Mouse (Mus musculus) midbrain, embryonic 11.5 days (tissue): Measurements from ENCODE around the gene Gpc6. TPM values are rescaled to one million over a fixed set of nuclear protein-coding genes. Genes with fewer than 3 reads are reported as not detected.

Experiments used
- ATAC-seq: fragments of 200-750 bp; cut with Nextera tagmentation; 2 replicates; pipeline ENCODE4 v1.8.0; 2017; ENCODE audit warnings: moderate TSS enrichment, moderate library complexity; ENCODE audit not compliant: low FRiP score
- DNase-seq: peaks from one replicate; pipeline ENCODE4 v3.0.0; 2015; ENCODE audit warnings: low spot score; ENCODE audit errors: missing footprints
- H3K27ac ChIP-seq: fragments of 300-500 bp; sonication (generic); 2 replicates; pipeline ENCODE4 v1.5.1; 2014; ENCODE audit warnings: low read depth, low read length
- H3K27me3 ChIP-seq: fragments of 300-500 bp; sonication (generic); 2 replicates; pipeline ENCODE4 v1.6.1; 2014; ENCODE audit warnings: mild to moderate bottlenecking, low read length, moderate library complexity, mixed read lengths; ENCODE audit not compliant: control insufficient read depth, insufficient read depth
- H3K36me3 ChIP-seq: fragments of 300-500 bp; sonication (generic); 2 replicates; pipeline ENCODE4 v1.6.1; 2014; ENCODE audit warnings: mild to moderate bottlenecking, low read length, moderate library complexity, mixed read lengths; ENCODE audit not compliant: control insufficient read depth, insufficient read depth
- H3K4me1 ChIP-seq: fragments of 300-500 bp; sonication (generic); 2 replicates; pipeline ENCODE4 v1.6.1; 2014; ENCODE audit warnings: low read length; ENCODE audit not compliant: control insufficient read depth, insufficient read depth
- H3K4me2 ChIP-seq: fragments of 300-500 bp; sonication (generic); 2 replicates; pipeline ENCODE4 v1.6.1; 2014; ENCODE audit warnings: mild to moderate bottlenecking, moderate library complexity
- H3K4me3 ChIP-seq: fragments of 300-500 bp; sonication (generic); 2 replicates; pipeline ENCODE4 v1.5.1; 2014; ENCODE audit warnings: low read depth, low read length
- H3K9ac ChIP-seq: fragments of 300-500 bp; sonication (generic); 2 replicates; pipeline ENCODE4 v1.6.1; 2014; ENCODE audit warnings: low read length
- H3K9me3 ChIP-seq: fragments of 300-500 bp; sonication (generic); 2 replicates; pipeline ENCODE4 v1.6.1; 2016; ENCODE audit warnings: low read length; ENCODE audit not compliant: control insufficient read depth
- WGBS: fragments of 180-500 bp; shearing (Covaris S2); extraction: QIAGEN DNeasy Blood & Tissue Kit; methylation state at CpG from one replicate; pipeline ENCODE4 v1.1.7; 2014; 5-methylcytosine and 5-hydroxymethylcytosine counted together
- polyA plus RNA-seq: library from polyadenylated mRNA; unstranded; fragments of >200 nt; fragmentation: Nextera tagmentation; extraction: Ambion mirVana; gene quantifications from 2 replicates; pipeline ENCODE4 v1.2.1, GENCODE M21; 2014

Gene Gpc6
- polyA plus RNA-seq, 1 experiment from 2014 or later, result 24.6 TPM

DNA sequence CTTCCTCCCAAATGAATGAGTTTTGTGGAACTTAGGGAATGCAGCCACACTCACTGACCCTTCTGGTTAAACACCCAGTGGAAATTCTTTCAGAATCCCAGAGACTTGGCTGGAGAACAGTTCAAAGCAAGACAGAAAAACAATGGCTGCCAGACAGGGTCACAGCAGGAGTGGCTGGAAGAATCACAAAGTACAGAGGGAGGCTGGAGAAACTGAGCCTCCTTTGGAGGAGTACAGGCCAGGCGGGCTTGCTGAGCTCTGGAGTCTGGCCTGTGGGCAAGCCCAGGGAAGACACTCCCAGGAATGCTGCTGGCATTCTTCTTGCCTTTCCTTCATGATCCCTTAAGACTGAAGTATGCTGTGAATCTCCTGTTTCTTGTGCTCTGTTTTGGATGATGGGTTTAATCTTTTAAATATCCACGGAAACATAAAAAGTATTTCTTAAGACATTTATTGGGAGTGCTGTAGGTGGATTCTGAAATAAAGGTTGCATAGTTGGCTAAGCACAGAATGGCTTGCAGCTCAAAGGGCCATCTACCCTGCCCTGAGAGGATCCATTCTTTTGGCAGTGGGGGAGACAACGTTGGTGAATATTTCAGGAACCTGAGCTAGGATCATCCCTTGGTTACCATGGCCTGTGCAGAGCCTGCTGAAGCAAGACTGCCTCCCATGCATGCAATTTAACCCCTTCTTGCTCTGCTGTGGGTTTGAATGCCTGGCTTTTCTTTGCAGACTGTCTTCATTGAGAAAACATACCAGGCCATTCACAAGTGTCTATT lies 342.9 kb downstream of the Gpc6 start:
- Histone ChIP-seq H3K4me2 (no peak overlapping the region), H3K9ac (no peak overlapping the region), H3K9me3 (no peaks in the 10 kb centered on the region), H3K27me3 (no peaks in the 10 kb centered on the region), H3K4me1 (peaks cover 4% of the 10 kb centered on the region), H3K4me3 (no peak overlapping the region), H3K36me3 (no peaks in the 10 kb centered on the region), H3K27ac (peak overlapping the region; percentile 25)
- DNase-seq, result peak; percentile 85
- peak; percentile 85 for ATAC-seq
- 19% methylated on average over 3 of the region's 3 CpGs for WGBS

- no peak overlapping the region for H3K27ac ChIP-seq
- WGBS, result 94% methylated on average over 3 of the region's 3 CpGs
- no peak overlapping the region for H3K9ac ChIP-seq
Observed at GRCm38 (mm10) chr14:117283631-117284030, 358.5 kb downstream of the Gpc6 start.

GRCm38 (mm10) chr14:117293746-117294145 lies 368.6 kb downstream of the Gpc6 start:
- H3K4me3 ChIP-seq, result no peak overlapping the region
- ATAC-seq (no peak), DNase-seq (peak; percentile 1)
- no peak overlapping the region for H3K4me2 ChIP-seq
- H3K4me1 ChIP-seq, result 0 out of 2 replicates have a peak, but pooled peaks cover 3% of the 10 kb centered on the region
- no peak overlapping the region for H3K27ac ChIP-seq
- H3K9me3 ChIP-seq, result no peaks in the 10 kb centered on the region
- H3K36me3 ChIP-seq, result no peaks in the 10 kb centered on the region
- no peaks in the 10 kb centered on the region for H3K27me3 ChIP-seq
- H3K9ac ChIP-seq, result no peak overlapping the region
- WGBS, result 90% methylated on average over 4 of the region's 4 CpGs

More at GRCm38 (mm10) chr14:117283631-117284030, 358.5 kb downstream of the Gpc6 start:
- ATAC-seq (no peak), DNase-seq (no peak)
- Histone ChIP-seq H3K9me3 (no peaks in the 10 kb centered on the region), H3K36me3 (no peaks in the 10 kb centered on the region), H3K4me2 (no peak overlapping the region), H3K4me3 (no peak overlapping the region), H3K4me1 (no peaks in the 10 kb centered on the region), H3K27me3 (no peaks in the 10 kb centered on the region)

DNA sequence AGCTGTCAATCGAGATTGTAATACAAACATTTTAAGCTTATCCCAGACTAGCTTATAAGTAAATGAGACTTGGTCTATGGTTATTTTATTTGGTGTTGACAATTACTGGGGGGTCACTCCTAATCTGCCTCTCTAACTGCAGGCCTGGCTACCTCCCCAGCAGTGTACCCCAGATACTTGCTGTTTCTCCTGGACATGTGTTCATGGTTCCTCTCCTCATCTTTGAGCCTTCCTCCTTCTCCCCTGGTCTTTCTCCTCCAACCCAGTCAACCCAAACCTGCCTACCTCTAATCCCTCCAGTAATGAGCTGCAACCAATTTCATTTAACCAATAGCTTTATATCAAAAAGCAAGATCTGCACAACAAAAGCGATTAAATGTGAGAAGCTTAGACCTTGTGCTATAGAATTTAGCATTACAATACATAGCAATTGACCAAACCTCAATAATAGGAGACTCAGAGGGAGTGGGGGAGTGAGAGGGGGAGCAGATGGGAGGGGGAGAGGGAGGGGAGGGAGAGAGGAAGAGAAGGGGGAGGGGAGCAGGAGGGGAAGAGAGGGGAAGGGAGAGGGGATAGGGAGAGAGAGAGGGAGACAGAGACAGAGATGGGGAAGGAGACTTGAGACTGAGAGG lies 371.2 kb downstream of the Gpc6 start:
- peaks cover 3% of the 10 kb centered on the region; the same call in 1 of the 2 replicates for H3K4me1 ChIP-seq
- H3K27ac ChIP-seq, result no peak overlapping the region
- H3K4me3 ChIP-seq, result no peak overlapping the region
- 81% methylated on average over 2 of the region's 2 CpGs for WGBS
- ATAC-seq, result peak; percentile 66
- no peaks in the 10 kb centered on the region for H3K9me3 ChIP-seq
- DNase-seq, result peak; percentile 51
- H3K36me3 ChIP-seq, result no peaks in the 10 kb centered on the region
- H3K4me2 ChIP-seq, result no peak overlapping the region
- H3K27me3 ChIP-seq, result no peaks in the 10 kb centered on the region
- H3K9ac ChIP-seq, result no peak overlapping the region

DNA sequence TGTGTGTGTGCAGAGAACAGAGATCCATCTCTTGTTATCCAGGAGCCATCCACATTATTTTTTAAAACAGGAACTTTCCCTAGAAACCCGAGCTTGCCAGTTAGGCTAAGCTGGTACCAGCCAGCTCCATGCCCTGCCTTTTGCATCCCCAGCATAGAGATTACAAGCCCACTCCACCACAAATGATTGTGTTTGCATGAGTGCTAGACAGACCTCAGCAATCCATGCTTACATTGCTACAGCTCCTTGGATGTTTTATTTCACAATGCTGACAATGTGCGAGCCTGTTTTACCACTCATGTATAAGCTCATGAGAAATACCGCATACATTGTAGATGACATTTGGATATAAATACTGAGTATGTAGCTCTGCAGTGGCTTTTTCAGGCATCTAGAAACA lies 375.9 kb downstream of the Gpc6 start:
- no peak for DNase-seq
- WGBS, result 83% methylated on average over 3 of the region's 3 CpGs
- H3K27me3 ChIP-seq, result no peaks in the 10 kb centered on the region
- H3K4me2 ChIP-seq, result no peak overlapping the region
- H3K4me1 ChIP-seq, result peaks cover 3% of the 10 kb centered on the region; the same call in 1 of the 2 replicates
- ATAC-seq, result no peak
- no peak overlapping the region for H3K9ac ChIP-seq
- H3K27ac ChIP-seq, result no peak overlapping the region
- no peaks in the 10 kb centered on the region for H3K36me3 ChIP-seq
- H3K4me3 ChIP-seq, result no peak overlapping the region
- no peaks in the 10 kb centered on the region for H3K9me3 ChIP-seq

DNA sequence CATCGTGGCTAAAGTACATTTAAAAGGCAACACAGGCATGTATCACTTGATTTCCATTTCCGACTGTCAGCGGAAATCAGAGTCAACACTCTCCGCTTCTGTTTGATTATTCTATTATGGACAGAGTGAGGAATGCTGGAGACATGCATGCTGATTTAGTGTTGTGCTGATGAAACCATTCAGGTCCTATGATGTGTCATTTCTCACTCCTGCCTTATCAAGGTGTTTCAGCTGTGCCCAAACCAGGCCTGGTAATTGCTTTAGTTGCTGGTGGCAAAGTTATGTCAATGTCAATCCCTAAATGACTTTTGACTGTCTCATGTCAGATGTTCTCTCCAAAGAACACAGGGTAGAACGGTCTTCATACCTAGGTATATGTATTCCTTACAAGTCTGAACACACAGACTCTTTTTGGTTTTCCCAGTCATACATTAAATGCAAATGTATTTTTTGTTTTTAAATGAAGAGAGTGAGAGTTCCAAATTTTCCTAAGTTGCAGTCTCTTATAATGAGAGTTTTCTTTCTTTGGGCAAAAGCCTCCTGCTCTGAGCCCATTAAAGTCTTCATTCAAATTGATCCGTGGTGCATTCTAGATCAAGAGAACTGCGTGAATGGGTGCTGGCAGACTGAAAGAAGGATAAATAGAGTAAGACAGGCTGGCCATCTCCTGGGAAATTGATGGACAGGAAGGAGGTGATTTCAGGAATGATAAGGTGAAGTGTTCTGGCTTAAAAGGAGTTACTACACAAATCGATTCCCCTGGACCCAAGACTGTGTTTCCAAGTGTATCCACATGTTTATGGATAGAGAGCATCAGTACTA lies 379.0 kb downstream of the Gpc6 start:
- 0 out of 2 replicates have a peak, but pooled peaks have one; percentile 35 for ATAC-seq
- H3K9me3 ChIP-seq, result no peaks in the 10 kb centered on the region
- H3K4me1 ChIP-seq, result no peaks in the 10 kb centered on the region; the same call in 1 of the 2 replicates
- H3K27me3 ChIP-seq, result no peaks in the 10 kb centered on the region
- no peak overlapping the region for H3K9ac ChIP-seq
- no peak overlapping the region for H3K4me3 ChIP-seq
- no peak overlapping the region for H3K27ac ChIP-seq
- H3K4me2 ChIP-seq, result no peak overlapping the region
- peak; percentile 84 for DNase-seq
- no peaks in the 10 kb centered on the region for H3K36me3 ChIP-seq
- WGBS, result 66% methylated on average over 8 of the region's 8 CpGs

DNA sequence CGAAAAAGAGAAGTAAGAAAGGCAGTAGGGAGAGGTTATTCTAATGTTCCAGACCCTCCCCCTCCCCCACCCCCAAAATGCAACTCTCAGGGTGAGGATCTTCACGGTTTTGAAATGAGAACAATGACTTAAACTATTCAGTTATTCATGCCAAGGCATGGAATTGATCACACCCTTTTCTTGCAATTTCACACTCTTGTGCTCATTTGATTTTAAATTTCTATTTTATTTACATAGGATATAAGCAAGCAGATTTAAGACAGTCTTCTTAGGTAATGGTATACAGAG lies 379.6 kb downstream of the Gpc6 start:
- DNase-seq, result no peak
- no peak overlapping the region for H3K9ac ChIP-seq
- H3K4me3 ChIP-seq, result no peak overlapping the region
- H3K4me1 ChIP-seq, result no peaks in the 10 kb centered on the region; the same call in 1 of the 2 replicates
- H3K27ac ChIP-seq, result no peak overlapping the region
- H3K36me3 ChIP-seq, result no peaks in the 10 kb centered on the region
- peak; percentile 52; the same call in 1 of the 2 replicates for ATAC-seq
- no peak overlapping the region for H3K4me2 ChIP-seq
- no peaks in the 10 kb centered on the region for H3K9me3 ChIP-seq
- H3K27me3 ChIP-seq, result no peaks in the 10 kb centered on the region
- 53% methylated on average over 2 of the region's 2 CpGs for WGBS

DNA sequence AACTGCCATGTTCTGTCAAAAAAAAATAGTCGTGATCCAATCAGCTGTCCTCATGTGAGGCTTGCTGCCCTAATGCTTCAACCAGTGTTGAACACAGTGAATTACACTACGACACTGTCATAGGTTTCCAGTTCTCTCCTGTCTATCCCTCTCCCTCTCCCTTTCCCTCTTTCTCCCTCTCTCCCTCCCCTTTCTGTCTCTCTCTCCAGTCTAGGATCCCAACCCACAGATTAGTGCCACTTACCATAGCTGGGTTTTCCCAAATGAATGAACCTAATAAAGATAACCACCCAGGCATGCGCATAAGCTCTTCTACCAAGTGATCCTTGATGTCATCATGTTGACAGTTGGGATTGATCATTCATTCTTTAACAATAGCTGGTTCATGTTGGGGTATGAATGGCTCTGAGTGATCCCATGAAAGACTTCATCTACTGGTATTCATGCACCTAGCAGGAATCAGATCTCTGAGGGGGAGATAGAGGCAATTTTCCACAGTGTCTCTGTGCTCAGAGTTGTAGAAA lies 384.9 kb downstream of the Gpc6 start:
- DNase-seq (peak; percentile 83), ATAC-seq (peak; percentile 54; the same call in 1 of the 2 replicates)
- H3K27ac ChIP-seq, result no peak overlapping the region
- H3K36me3 ChIP-seq, result no peaks in the 10 kb centered on the region
- no peaks in the 10 kb centered on the region for H3K9me3 ChIP-seq
- no peak overlapping the region for H3K4me2 ChIP-seq
- no peak overlapping the region for H3K9ac ChIP-seq
- 56% methylated on average over 3 of the region's 3 CpGs for WGBS
- no peaks in the 10 kb centered on the region for H3K27me3 ChIP-seq
- no peak overlapping the region for H3K4me3 ChIP-seq
- no peaks in the 10 kb centered on the region for H3K4me1 ChIP-seq
